Mouse (Mus musculus): ENCODE data around the gene Prcp. TPM values are rescaled to one million over a fixed set of nuclear protein-coding genes. Genes with fewer than 3 reads are reported as not detected.

Prcp gene
- total and polyA plus RNA-seq, 2 experiments = 4.2 to 6.6 TPM

DNA sequence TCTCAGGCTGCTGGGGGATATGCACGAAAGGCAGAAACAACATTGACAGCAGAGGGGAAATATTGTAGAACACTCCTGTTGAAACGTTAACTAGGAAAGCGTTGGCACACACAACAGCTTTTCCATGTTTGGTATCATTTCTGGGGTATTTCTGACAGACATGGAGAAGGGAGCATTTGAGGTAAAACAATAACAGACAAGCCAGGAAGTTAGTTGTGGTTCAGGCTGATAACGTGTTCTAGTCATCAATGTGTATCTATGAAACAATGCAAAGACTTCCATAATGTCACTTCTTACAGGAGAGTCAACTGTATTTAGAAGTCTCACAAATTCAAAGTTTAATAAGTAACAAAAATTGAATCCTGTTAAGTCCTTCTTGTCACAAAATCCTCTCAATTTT is 2.7 kb upstream of the Prcp start:
- no peaks in the 10 kb centered on the region for H3K36me3 ChIP-seq (ENCODE audit: control insufficient read depth, insufficient read depth, low read length)
- H3K27ac ChIP-seq (replicated peaks; ENCODE audit: insufficient read depth, low read depth, low read length) = no peak overlapping the region
- no peak for TF ChIP-seq CTCF (IDR thresholded peaks at IDR 0.05; ENCODE audit: low read depth, low read length)
- no peak for TF ChIP-seq POLR2A (IDR thresholded peaks at IDR 0.05; ENCODE audit: extremely low read depth, insufficient read depth, low read length)
- H3K4me1 ChIP-seq (ENCODE audit: control insufficient read depth, insufficient read depth, low read length) = peaks cover 2% of the 10 kb centered on the region; the same call in 1 of the 2 replicates
- no peaks in the 10 kb centered on the region for H3K27me3 ChIP-seq (ENCODE audit: control insufficient read depth, insufficient read depth, low read length)
- H3K79me2 ChIP-seq (ENCODE audit: control insufficient read depth, insufficient read depth, low read length) = no peaks in the 10 kb centered on the region
- H3K9ac ChIP-seq (ENCODE audit: low read depth, low read length) = no peak overlapping the region
- WGBS = 74% methylated on average over 4 of the region's 4 CpGs
- no peak for DNase-seq (ENCODE audit: extremely low read depth, low read depth, low spot score)
- no peak overlapping the region for H3K4me3 ChIP-seq (ENCODE audit: insufficient read depth, low read depth, low read length)

DNA sequence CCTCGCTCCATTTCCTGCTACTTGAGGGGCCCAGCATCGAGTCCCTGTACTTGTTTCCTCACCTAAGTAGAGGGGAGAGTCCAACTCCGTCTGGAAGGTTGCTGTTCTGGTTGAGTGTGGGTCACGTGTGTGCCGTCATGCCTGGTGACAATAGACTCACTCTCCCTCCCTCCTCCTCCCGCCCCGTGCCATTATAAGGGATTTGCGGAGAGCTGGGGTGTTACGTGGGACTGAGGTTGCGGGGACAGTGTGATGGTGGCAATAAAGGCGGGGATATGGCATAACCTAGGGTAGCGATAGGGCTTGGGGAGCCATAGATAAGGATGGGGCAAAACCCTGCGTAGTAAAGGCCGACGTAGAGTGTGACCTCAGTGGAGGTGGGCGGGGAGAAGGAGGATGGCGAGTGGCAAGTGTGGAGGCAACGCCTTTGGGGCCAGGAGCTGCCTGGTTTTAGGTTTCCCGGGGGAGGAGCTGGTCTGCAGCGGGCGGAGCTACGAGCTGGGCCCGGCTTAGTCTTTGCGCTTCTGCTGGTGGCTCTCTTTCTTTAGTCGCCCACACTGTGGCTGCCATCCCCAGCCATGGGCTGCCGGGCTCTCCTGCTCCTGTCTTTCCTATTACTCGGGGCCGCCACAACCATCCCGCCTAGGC is 615 bp downstream of the Prcp start:
- WGBS = under 1% methylated on average over 29 of the region's 29 CpGs
- Histone ChIP-seq H3K27me3 (ENCODE audit: control insufficient read depth, insufficient read depth, low read length) (no peaks in the 10 kb centered on the region), H3K9ac (ENCODE audit: low read depth, low read length) (peak overlapping the region; percentile 83), H3K4me3 (ENCODE audit: insufficient read depth, low read depth, low read length) (peak overlapping the region; percentile 78), H3K36me3 (ENCODE audit: control insufficient read depth, insufficient read depth, low read length) (no peaks in the 10 kb centered on the region), H3K27ac (replicated peaks; ENCODE audit: insufficient read depth, low read depth, low read length) (peak overlapping the region; percentile 69), H3K79me2 (ENCODE audit: control insufficient read depth, insufficient read depth, low read length) (no peaks in the 10 kb centered on the region), H3K4me1 (ENCODE audit: control insufficient read depth, insufficient read depth, low read length) (peaks cover 2% of the 10 kb centered on the region; the same call in 1 of the 2 replicates)
- peak; percentile 73 for TF ChIP-seq POLR2A (IDR thresholded peaks at IDR 0.05; ENCODE audit: extremely low read depth, insufficient read depth, low read length)
- 0 out of 2 replicates have a peak, but pooled peaks have one; percentile 1 for TF ChIP-seq CTCF (IDR thresholded peaks at IDR 0.05; ENCODE audit: low read depth, low read length)
- DNase-seq (ENCODE audit: extremely low read depth, low read depth, low spot score) = peak; percentile 88

DNA sequence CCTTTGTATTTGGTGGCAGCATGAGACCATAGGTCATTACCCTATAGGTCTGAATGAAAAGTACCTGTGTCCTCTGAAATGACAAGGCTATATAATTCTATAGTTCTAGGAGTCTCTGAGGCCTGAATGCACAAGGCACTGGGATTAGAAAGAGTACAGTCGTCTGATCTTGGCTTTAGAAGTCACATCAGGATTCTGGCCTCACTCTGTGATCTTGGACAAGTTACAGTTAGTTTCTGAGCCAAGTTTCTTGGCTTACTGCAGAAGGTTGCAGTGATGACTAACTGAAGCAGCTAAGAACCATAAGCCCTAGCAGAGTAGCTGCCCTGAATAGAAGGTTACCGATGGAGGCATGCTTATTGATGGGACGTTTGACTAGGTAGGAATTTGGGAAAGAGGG is 1.8 kb downstream of the Prcp start:
- H3K9ac ChIP-seq (ENCODE audit: low read depth, low read length) = no peak overlapping the region
- WGBS = 34% methylated on average over 3 of the region's 3 CpGs
- no peaks in the 10 kb centered on the region for H3K36me3 ChIP-seq (ENCODE audit: control insufficient read depth, insufficient read depth, low read length)
- no peak overlapping the region for H3K27ac ChIP-seq (replicated peaks; ENCODE audit: insufficient read depth, low read depth, low read length)
- 0 out of 2 replicates have a peak overlapping the region, but pooled peaks have one; percentile 6 for H3K4me3 ChIP-seq (ENCODE audit: insufficient read depth, low read depth, low read length)
- no peaks in the 10 kb centered on the region for H3K79me2 ChIP-seq (ENCODE audit: control insufficient read depth, insufficient read depth, low read length)
- DNase-seq (ENCODE audit: extremely low read depth, low read depth, low spot score) = peak; percentile 71
- H3K27me3 ChIP-seq (ENCODE audit: control insufficient read depth, insufficient read depth, low read length) = no peaks in the 10 kb centered on the region
- TF ChIP-seq CTCF (IDR thresholded peaks at IDR 0.05; ENCODE audit: low read depth, low read length) (no peak), POLR2A (IDR thresholded peaks at IDR 0.05; ENCODE audit: extremely low read depth, insufficient read depth, low read length) (no peak)
- peaks cover 2% of the 10 kb centered on the region; the same call in 1 of the 2 replicates for H3K4me1 ChIP-seq (ENCODE audit: control insufficient read depth, insufficient read depth, low read length)

DNA sequence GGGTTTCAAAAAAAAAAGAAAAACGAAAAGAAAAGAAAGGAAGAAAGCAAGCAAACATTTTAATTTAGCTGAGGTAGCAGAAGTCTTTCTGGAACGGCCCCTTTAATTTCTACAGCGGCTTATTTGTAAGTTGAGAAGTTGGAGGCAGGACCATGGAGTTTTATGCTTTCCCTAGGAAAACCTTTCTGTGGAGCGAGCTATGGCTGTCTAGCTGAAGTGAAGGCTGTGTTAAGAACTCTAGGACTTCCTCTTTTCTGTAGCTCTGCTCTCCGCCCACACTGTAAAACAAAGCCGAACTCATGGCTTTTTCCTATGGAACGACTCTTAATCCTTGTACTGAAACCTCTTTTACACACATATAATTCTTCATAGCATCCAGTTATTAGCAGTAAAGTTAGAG is 2.3 kb downstream of the Prcp start:
- DNase-seq (ENCODE audit: extremely low read depth, low read depth, low spot score) = no peak
- no peaks in the 10 kb centered on the region for H3K79me2 ChIP-seq (ENCODE audit: control insufficient read depth, insufficient read depth, low read length)
- no peak overlapping the region for H3K27ac ChIP-seq (replicated peaks; ENCODE audit: insufficient read depth, low read depth, low read length)
- H3K36me3 ChIP-seq (ENCODE audit: control insufficient read depth, insufficient read depth, low read length) = no peaks in the 10 kb centered on the region
- no peak overlapping the region for H3K9ac ChIP-seq (ENCODE audit: low read depth, low read length)
- H3K4me1 ChIP-seq (ENCODE audit: control insufficient read depth, insufficient read depth, low read length) = peaks cover 2% of the 10 kb centered on the region; the same call in 1 of the 2 replicates
- H3K4me3 ChIP-seq (ENCODE audit: insufficient read depth, low read depth, low read length) = no peak overlapping the region
- no peaks in the 10 kb centered on the region for H3K27me3 ChIP-seq (ENCODE audit: control insufficient read depth, insufficient read depth, low read length)
- 57% methylated on average over 7 of the region's 7 CpGs for WGBS
- no peak for TF ChIP-seq CTCF (IDR thresholded peaks at IDR 0.05; ENCODE audit: low read depth, low read length)
- no peak for TF ChIP-seq POLR2A (IDR thresholded peaks at IDR 0.05; ENCODE audit: extremely low read depth, insufficient read depth, low read length)

DNA sequence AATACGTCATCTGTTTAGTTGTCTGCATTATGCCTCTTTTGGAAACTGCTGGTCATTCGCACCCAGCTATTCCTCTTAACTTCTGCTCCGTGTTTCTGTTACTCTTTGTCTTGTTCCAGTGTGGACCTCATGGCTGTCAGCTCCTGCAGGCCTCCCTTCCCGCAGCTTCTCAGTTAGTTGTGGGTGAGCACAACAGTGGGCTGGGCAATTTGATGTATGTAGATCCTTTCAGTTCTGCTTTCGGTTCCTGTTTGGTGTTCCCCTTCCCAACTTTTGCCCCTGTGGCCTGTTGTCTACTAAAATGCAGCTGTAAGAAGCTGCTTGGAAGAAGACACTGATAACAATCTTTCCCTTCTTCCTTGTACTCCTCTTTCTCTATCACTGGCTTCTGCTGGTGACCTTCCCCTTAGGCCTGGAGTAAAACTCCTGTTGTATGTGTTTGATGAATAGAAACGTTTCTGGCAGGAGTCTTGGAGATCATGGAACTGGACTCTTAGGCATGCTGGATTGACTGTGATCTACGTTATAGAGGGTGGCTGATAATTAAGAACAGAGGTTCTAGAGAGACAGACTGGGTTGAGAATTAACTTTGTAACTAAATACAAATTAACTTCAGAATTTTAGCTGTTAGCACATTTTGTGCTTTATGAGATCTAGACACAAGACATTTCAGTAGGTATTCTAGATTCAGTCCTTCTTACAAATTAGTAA is 4.5 kb downstream of the Prcp start:
- Histone ChIP-seq H3K9ac (ENCODE audit: low read depth, low read length) (no peak overlapping the region), H3K27ac (replicated peaks; ENCODE audit: insufficient read depth, low read depth, low read length) (no peak overlapping the region), H3K27me3 (ENCODE audit: control insufficient read depth, insufficient read depth, low read length) (no peaks in the 10 kb centered on the region), H3K4me3 (ENCODE audit: insufficient read depth, low read depth, low read length) (no peak overlapping the region), H3K4me1 (ENCODE audit: control insufficient read depth, insufficient read depth, low read length) (peaks cover 2% of the 10 kb centered on the region; the same call in 1 of the 2 replicates), H3K79me2 (ENCODE audit: control insufficient read depth, insufficient read depth, low read length) (peaks cover 2% of the 10 kb centered on the region; the same call in 1 of the 2 replicates), H3K36me3 (ENCODE audit: control insufficient read depth, insufficient read depth, low read length) (no peaks in the 10 kb centered on the region)
- DNase-seq (ENCODE audit: extremely low read depth, low read depth, low spot score) = peak; percentile 42
- TF ChIP-seq POLR2A (IDR thresholded peaks at IDR 0.05; ENCODE audit: extremely low read depth, insufficient read depth, low read length) = no peak
- no peak for TF ChIP-seq CTCF (IDR thresholded peaks at IDR 0.05; ENCODE audit: low read depth, low read length)
- WGBS = 75% methylated on average over 7 of the region's 7 CpGs
